Mouse (Mus musculus) CH12.LX (cell line): Measurements from ENCODE around the gene Ing4. TPM values are rescaled to one million over a fixed set of nuclear protein-coding genes. Genes with fewer than 3 reads are reported as not detected.

Experiments used
- DNase-seq: peaks from one replicate; pipeline ENCODE4 v3.0.0-alpha.2; 2013; ENCODE audit errors: extremely low read depth
- H3K27ac ChIP-seq: 2 replicates; pipeline ENCODE4 v1.5.1; 2012; ENCODE audit warnings: low read depth, mild to moderate bottlenecking, control low read depth, moderate library complexity; ENCODE audit not compliant: insufficient read depth
- H3K27me3 ChIP-seq: replicated peaks from 2 replicates; pipeline ENCODE3; 2012; ENCODE audit warnings: inconsistent platforms
- H3K36me3 ChIP-seq, 2 experiments: replicated peaks in 1 of 2; 2 replicates each; pipeline versions ENCODE3 to v1.6.1; 2012; ENCODE audit warnings: inconsistent platforms in 1 of 2, low read length in 1 of 2, mild to moderate bottlenecking in 1 of 2, mixed read lengths in 1 of 2, moderate library complexity in 1 of 2; ENCODE audit not compliant: control insufficient read depth in 1 of 2, insufficient read depth in 1 of 2
- H3K4me1 ChIP-seq, 2 experiments: 2 replicates each; pipeline ENCODE4 v1.6.1; 2012; ENCODE audit warnings: inconsistent platforms in 1 of 2, moderate library complexity in 1 of 2; ENCODE audit not compliant: insufficient read depth in 2 of 2, control insufficient read depth in 1 of 2
- H3K4me2 ChIP-seq: 2 replicates; pipeline ENCODE4 v1.6.1; 2012; ENCODE audit warnings: low read depth, mild to moderate bottlenecking, control low read depth; ENCODE audit not compliant: poor library complexity, insufficient read depth, severe bottlenecking
- H3K4me3 ChIP-seq, 3 experiments: fragments of 150-350 bp in 1 of 3; sonication (generic) in 1 of 3; replicated peaks in 1 of 3; 2 replicates each; pipeline versions ENCODE3 to v1.5.1; 2011 to 2012; ENCODE audit warnings: low read depth in 2 of 3, low read length in 2 of 3, mild to moderate bottlenecking in 2 of 3, moderate library complexity in 2 of 3, control low read depth in 1 of 3, improper control_type of control experiment in 1 of 3, inconsistent platforms in 1 of 3, mixed read lengths in 1 of 3; ENCODE audit not compliant: poor library complexity in 1 of 3
- H3K79me2 ChIP-seq: replicated peaks from 2 replicates; pipeline ENCODE4 v1.6.1; 2012; ENCODE audit warnings: mild to moderate bottlenecking, moderate library complexity; ENCODE audit not compliant: control insufficient read depth, poor library complexity, insufficient read depth, severe bottlenecking; ENCODE audit errors: extremely low read depth
- H3K9ac ChIP-seq: 2 replicates; pipeline ENCODE4 v1.6.1; 2012; ENCODE audit warnings: low read depth, mild to moderate bottlenecking, control low read depth, moderate library complexity; ENCODE audit not compliant: insufficient read depth
- H3K9me3 ChIP-seq: replicated peaks from 2 replicates; pipeline ENCODE3; 2012; ENCODE audit warnings: low read length, inconsistent platforms, mixed read lengths
- BHLHE40 ChIP-seq: IDR thresholded peaks from 2 replicates; pipeline ENCODE4 v1.6.1; 2011; ENCODE audit warnings: mild to moderate bottlenecking, low read depth, low read length, improper control_type of control experiment
- CHD1 ChIP-seq: IDR thresholded peaks from 2 replicates; pipeline ENCODE4 v1.6.1; 2012; ENCODE audit warnings: low read depth, low read length, improper control_type of control experiment, inconsistent platforms
- CTCF ChIP-seq, 2 experiments: IDR thresholded peaks in 1 of 2; conservative IDR thresholded peaks in 1 of 2; 2 replicates each; pipeline ENCODE4 v1.5.1; 2011 to 2012; ENCODE audit warnings: low read depth in 2 of 2, low read length in 2 of 2, improper control_type of control experiment in 1 of 2, inconsistent platforms in 1 of 2, mild to moderate bottlenecking in 1 of 2, moderate library complexity in 1 of 2
- EP300 ChIP-seq: IDR thresholded peaks from 2 replicates; pipeline ENCODE4 v1.6.1; 2011; ENCODE audit warnings: low read length, improper control_type of control experiment
- ETS1 ChIP-seq: conservative IDR thresholded peaks from 2 replicates; pipeline ENCODE4 v1.6.1; 2012; ENCODE audit warnings: low read depth, mild to moderate bottlenecking, inconsistent platforms, low read length, improper control_type of control experiment, moderate library complexity
- GABPA ChIP-seq: IDR thresholded peaks from 2 replicates; pipeline ENCODE4 v1.6.1; 2012; ENCODE audit warnings: low read depth, low read length, improper control_type of control experiment, inconsistent platforms; ENCODE audit not compliant: insufficient replicate concordance
- JUN ChIP-seq: IDR thresholded peaks from 2 replicates; pipeline ENCODE4 v1.6.1; 2011; ENCODE audit warnings: low read depth, mild to moderate bottlenecking, low read length, improper control_type of control experiment, moderate library complexity; ENCODE audit not compliant: insufficient read depth
- JUND ChIP-seq: conservative IDR thresholded peaks from 2 replicates; pipeline ENCODE4 v1.6.1; 2011; ENCODE audit warnings: low read depth, low read length, improper control_type of control experiment
- KAT2A ChIP-seq: IDR thresholded peaks from 2 replicates; pipeline ENCODE4 v1.6.1; 2012; ENCODE audit warnings: low read length, improper control_type of control experiment, inconsistent platforms; ENCODE audit not compliant: insufficient replicate concordance
- MAFK ChIP-seq: IDR thresholded peaks from 2 replicates; pipeline ENCODE4 v1.6.1; 2011; ENCODE audit warnings: low read length, improper control_type of control experiment; ENCODE audit not compliant: insufficient replicate concordance
- MAZ ChIP-seq: IDR thresholded peaks from 2 replicates; pipeline ENCODE4 v1.6.1; 2012; ENCODE audit warnings: low read depth, mild to moderate bottlenecking, inconsistent platforms, low read length, improper control_type of control experiment, moderate library complexity
- NELFE ChIP-seq: IDR thresholded peaks from 2 replicates; pipeline ENCODE4 v1.6.1; 2011; ENCODE audit warnings: low read depth, low read length, improper control_type of control experiment
- PAX5 ChIP-seq: IDR thresholded peaks from 2 replicates; pipeline ENCODE4 v1.6.1; 2012; ENCODE audit warnings: low read length, inconsistent platforms, mixed read lengths
- POLR2AphosphoS2 ChIP-seq: IDR thresholded peaks from 2 replicates; pipeline ENCODE4 v1.6.1; 2011; ENCODE audit warnings: low read depth, low read length, improper control_type of control experiment
- RAD21 ChIP-seq: IDR thresholded peaks from 2 replicates; pipeline ENCODE4 v1.6.1; 2011; ENCODE audit warnings: low read depth, mild to moderate bottlenecking, low read length, improper control_type of control experiment, moderate library complexity
- RCOR1 ChIP-seq: conservative IDR thresholded peaks from 2 replicates; pipeline ENCODE4 v1.6.1; 2012; ENCODE audit warnings: low read depth, mild to moderate bottlenecking, inconsistent platforms, low read length, improper control_type of control experiment
- TCF12 ChIP-seq: IDR thresholded peaks from 2 replicates; pipeline ENCODE4 v1.6.1; 2014; ENCODE audit warnings: low read depth, mild to moderate bottlenecking, inconsistent platforms, low read length, improper control_type of control experiment
- UBTF ChIP-seq: IDR thresholded peaks from 2 replicates; pipeline ENCODE4 v1.6.1; 2012; ENCODE audit warnings: low read depth, mild to moderate bottlenecking, inconsistent platforms, low read length, improper control_type of control experiment, moderate library complexity
- USF1 ChIP-seq: IDR thresholded peaks from 2 replicates; pipeline ENCODE4 v1.6.1; 2014; ENCODE audit warnings: low read depth, mild to moderate bottlenecking, inconsistent platforms, low read length, improper control_type of control experiment
- USF2 ChIP-seq: conservative IDR thresholded peaks from 2 replicates; pipeline ENCODE4 v1.6.1; 2011; ENCODE audit warnings: low read depth, low read length, improper control_type of control experiment
- ZMIZ1 ChIP-seq: IDR thresholded peaks from 2 replicates; pipeline ENCODE4 v1.6.1; 2012; ENCODE audit warnings: low read depth, mild to moderate bottlenecking, inconsistent platforms, low read length, improper control_type of control experiment
- dilution Hi-C: fragments of 300-500 bp; cut with MboI; formaldehyde crosslinking; loops from 2 replicates; pipeline ENCODE4 v1.14.3; 2020; ENCODE audit warnings: low sequenced_read_pairs; ENCODE audit not compliant: extremely low pct_unique_long_range_greater_than_20kb, extremely low pct_ligation_motif_present
- in situ Hi-C: fragments of 300-500 bp; cut with MboI; formaldehyde crosslinking; loops from 3 replicates; pipeline ENCODE4 v1.14.3; 2019; ENCODE audit warnings: low sequenced_read_pairs, low pct_ligation_motif_present, low pct_unique_long_range_greater_than_20kb, mixed read lengths
- polyA plus RNA-seq: library from polyadenylated mRNA; unstranded; fragments of >175 nt; gene quantifications from 2 replicates; pipeline ENCODE4 v1.2.1, GENCODE M21; 2012; ENCODE audit warnings: low read depth; ENCODE audit not compliant: insufficient read length
- total RNA-seq, 2 experiments: library from RNA; depleted of rRNA; stranded (reverse); fragments of 300-350 nt in 1 of 2; fragments of >200 nt in 1 of 2; gene quantifications; 2 replicates each; pipeline ENCODE4 v1.2.3; 2012 to 2014

The Ing4 gene
- total and polyA plus RNA-seq, 3 experiments, result 21.3 to 31.3 (median 27.3) TPM

GRCm38 (mm10) chr6:125090341-125091085 lies 51.0 kb downstream of the Ing4 start:
- Histone ChIP-seq H3K27ac (no peak overlapping the region), H3K4me3 (no peak overlapping the region), H3K27me3 (no peaks in the 10 kb centered on the region), H3K4me2 (no peak overlapping the region), H3K79me2 (no peaks in the 10 kb centered on the region), H3K9me3 (no peaks in the 10 kb centered on the region), H3K36me3 (no peaks in the 10 kb centered on the region), H3K4me1 (peaks cover 6 to 23% of the 10 kb centered on the region in 2 experiments), H3K9ac (no peak overlapping the region)
- in situ Hi-C loops (loop anchor here (10.0 kb wide), 1 partner anchor 46 kb away; the partner anchor contains the start of gene Acrbp), dilution Hi-C loops (no loop called here)
- TF ChIP-seq BHLHE40 (no peak), JUN (no peak), NELFE (no peak), USF2 (no peak), TCF12 (no peak), CHD1 (no peak), USF1 (no peak), RAD21 (no peak), POLR2AphosphoS2 (no peak), MAZ (no peak), RCOR1 (no peak), CTCF (conservative IDR thresholded peaks at IDR 0.05 in 1 of 2, IDR thresholded peaks at IDR 0.05 in 1 of 2; ENCODE audit: low read depth in 2 of 2, low read length in 2 of 2) (no peak), ZMIZ1 (no peak), KAT2A (no peak)
- no peak for DNase-seq

GRCm38 (mm10) chr6:125092372-125092771 lies 52.8 kb downstream of the Ing4 start:
- H3K9ac ChIP-seq, result no peak overlapping the region
- in situ Hi-C loops, result loop anchor here (10.0 kb wide), 1 partner anchor 48 kb away; the partner anchor contains the start of gene Acrbp
- H3K4me2 ChIP-seq, result no peak overlapping the region
- no peaks in the 10 kb centered on the region for H3K27me3 ChIP-seq
- no peak overlapping the region for H3K27ac ChIP-seq
- H3K4me3 ChIP-seq, result no peak overlapping the region
- TF ChIP-seq POLR2AphosphoS2 (no peak), UBTF (no peak), TCF12 (no peak), JUND (no peak), PAX5 (no peak), MAFK (no peak), JUN (no peak), ETS1 (no peak), EP300 (no peak), GABPA (no peak)
- DNase-seq, result no peak
- no peaks in the 10 kb centered on the region for H3K9me3 ChIP-seq
- dilution Hi-C loops, result no loop called here
- peaks cover 4% of the 10 kb centered on the region for H3K79me2 ChIP-seq
- peaks cover 0 to under 1% of the 10 kb centered on the region in 2 experiments for H3K36me3 ChIP-seq
- peaks cover 6 to 25% of the 10 kb centered on the region in 2 experiments for H3K4me1 ChIP-seq
